Mouse (Mus musculus): ENCODE data around the gene Rinl.

DNA sequence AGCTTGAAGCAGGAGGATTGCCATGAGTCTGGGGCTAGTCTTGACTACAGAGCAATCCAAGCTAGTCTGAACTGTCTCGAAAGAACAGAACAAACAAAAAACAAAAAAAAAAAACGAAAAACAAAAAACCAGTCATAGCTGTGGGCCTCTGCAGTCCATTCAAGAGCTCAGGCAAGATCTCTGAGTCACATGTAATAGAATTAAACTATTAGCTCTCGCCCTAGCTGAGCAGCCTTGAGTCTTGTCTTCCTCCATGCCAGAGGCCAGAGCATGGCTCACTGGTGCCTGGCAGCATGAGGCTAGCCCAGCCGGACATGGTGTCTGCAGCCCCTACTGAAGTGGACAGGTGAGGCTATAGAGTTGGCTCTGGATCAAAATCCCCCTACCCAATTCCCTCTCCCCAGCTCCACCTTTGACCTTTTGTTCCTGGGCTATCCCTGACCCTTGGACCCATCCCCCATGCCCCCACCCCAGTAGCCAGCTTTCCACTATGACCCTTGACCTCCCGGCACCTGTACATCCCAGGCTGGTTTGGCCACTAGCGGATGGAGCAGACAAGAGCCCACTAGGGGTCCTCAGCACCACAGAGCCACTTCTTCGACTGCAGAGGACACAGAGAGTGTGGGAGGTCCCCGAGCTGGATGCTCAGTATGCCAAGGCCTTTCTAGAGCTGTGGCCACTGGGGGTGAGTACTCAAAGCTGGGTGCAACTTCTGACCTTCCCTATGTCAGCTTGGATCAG, 1.5 kb downstream of the Rinl start:
- TF ChIP-seq MAX (IDR thresholded peaks at IDR 0.05; ENCODE audit: low read length) (no peak), CHD2 (IDR thresholded peaks at IDR 0.05; ENCODE audit: low read length) (no peak), NRF1 (IDR thresholded peaks at IDR 0.05; ENCODE audit: low read depth, low read length) (no peak), POLR2A (IDR thresholded peaks at IDR 0.05; ENCODE audit: low read depth, low read length) (no peak), CTCF (conservative IDR thresholded peaks at IDR 0.05 in 1 of 2, IDR thresholded peaks at IDR 0.05 in 1 of 2; ENCODE audit: low read depth in 2 of 2, low read length in 2 of 2) (peak in 1 of 2 experiments; percentile 67; a peak in 2 of 4 replicates), PAX5 (IDR thresholded peaks at IDR 0.05; ENCODE audit: low read length) (no peak), BHLHE40 (IDR thresholded peaks at IDR 0.05; ENCODE audit: low read depth, low read length) (no peak), ETS1 (conservative IDR thresholded peaks at IDR 0.05; ENCODE audit: low read depth, low read length) (no peak)
